Mouse (Mus musculus) lung, embryonic 16.5 days (tissue): Measurements from ENCODE around the gene Plscr1. TPM values are rescaled to one million over a fixed set of nuclear protein-coding genes. Genes with fewer than 3 reads are reported as not detected.

Experiments
- ATAC-seq: fragments of 200-750 bp; cut with Nextera tagmentation; 2 replicates; pipeline ENCODE4 v1.8.0; 2017; ENCODE audit warnings: low read depth, mild to moderate bottlenecking, moderate library complexity
- H3K27ac ChIP-seq: fragments of 300-500 bp; sonication (generic); 2 replicates; pipeline ENCODE4 v1.5.1; 2014; ENCODE audit warnings: mild to moderate bottlenecking, control low read depth, low read length
- H3K27me3 ChIP-seq: fragments of 300-500 bp; sonication (generic); 2 replicates; pipeline ENCODE4 v1.6.1; 2014; ENCODE audit warnings: low read depth, low read length, mixed read lengths; ENCODE audit not compliant: control insufficient read depth, insufficient read depth
- H3K36me3 ChIP-seq: fragments of 300-500 bp; sonication (generic); 2 replicates; pipeline ENCODE4 v1.6.1; 2014; ENCODE audit warnings: low read length; ENCODE audit not compliant: control insufficient read depth, insufficient read depth
- H3K4me1 ChIP-seq: fragments of 300-500 bp; sonication (generic); replicated peaks from 2 replicates; pipeline ENCODE4 v1.6.1; 2014; ENCODE audit warnings: low read length, mixed read lengths; ENCODE audit not compliant: control insufficient read depth, insufficient read depth
- H3K4me2 ChIP-seq: fragments of 300-500 bp; sonication (generic); 2 replicates; pipeline ENCODE4 v1.6.1; 2014; ENCODE audit warnings: low read depth, low read length, control low read depth
- H3K4me3 ChIP-seq: fragments of 300-500 bp; sonication (generic); 2 replicates; pipeline ENCODE4 v1.5.1; 2014; ENCODE audit warnings: mild to moderate bottlenecking, low read length, control low read depth
- H3K9ac ChIP-seq: fragments of 300-500 bp; sonication (generic); 2 replicates; pipeline ENCODE4 v1.6.1; 2014; ENCODE audit warnings: low read length, control low read depth
- H3K9me3 ChIP-seq: fragments of 300-500 bp; sonication (generic); 2 replicates; pipeline ENCODE4 v1.6.1; 2016; ENCODE audit warnings: low read length; ENCODE audit not compliant: control insufficient read depth
- WGBS: fragments of 180-500 bp; shearing (Covaris S2); extraction: QIAGEN DNeasy Blood & Tissue Kit; methylation state at CpG from one replicate; pipeline ENCODE4 v1.1.7; 2014; 5-methylcytosine and 5-hydroxymethylcytosine counted together
- polyA plus RNA-seq: library from polyadenylated mRNA; unstranded; fragments of >200 nt; fragmentation: Nextera tagmentation; extraction: Ambion mirVana; gene quantifications from 2 replicates; pipeline ENCODE4 v1.2.1, GENCODE M21; 2015

Gene Plscr1
- polyA plus RNA-seq, 1 experiment from 2014 or later, result 36.5 TPM

- no peaks in the 10 kb centered on the region for H3K9me3 ChIP-seq
- 35% methylated on average over 3 of the region's 3 CpGs for WGBS
- no peaks in the 10 kb centered on the region for H3K4me1 ChIP-seq
- H3K36me3 ChIP-seq, result no peaks in the 10 kb centered on the region
- H3K9ac ChIP-seq, result no peak overlapping the region
- ATAC-seq, result no peak
- no peaks in the 10 kb centered on the region for H3K27me3 ChIP-seq
- H3K4me2 ChIP-seq, result no peak overlapping the region
- no peak overlapping the region for H3K27ac ChIP-seq
- no peak overlapping the region for H3K4me3 ChIP-seq
Measured at GRCm38 (mm10) chr9:92220151-92220550, 29.4 kb upstream of the Plscr1 start.

- no peaks in the 10 kb centered on the region for H3K9me3 ChIP-seq
- no peaks in the 10 kb centered on the region for H3K4me1 ChIP-seq
- no peaks in the 10 kb centered on the region for H3K36me3 ChIP-seq
- H3K27me3 ChIP-seq, result no peaks in the 10 kb centered on the region
- ATAC-seq, result no peak
- H3K9ac ChIP-seq, result no peak overlapping the region
- H3K4me2 ChIP-seq, result no peak overlapping the region
- H3K4me3 ChIP-seq, result no peak overlapping the region
- H3K27ac ChIP-seq, result no peak overlapping the region
Measured at GRCm38 (mm10) chr9:92221480-92221879, 28.1 kb upstream of the Plscr1 start.

- H3K4me3 ChIP-seq, result no peak overlapping the region
- no peak overlapping the region for H3K27ac ChIP-seq
- no peak overlapping the region for H3K9ac ChIP-seq
- H3K9me3 ChIP-seq, result no peaks in the 10 kb centered on the region
- H3K36me3 ChIP-seq, result no peaks in the 10 kb centered on the region
- H3K4me1 ChIP-seq, result no peaks in the 10 kb centered on the region
- 90% methylated on average over 1 of the region's 1 CpGs for WGBS
- no peak overlapping the region for H3K4me2 ChIP-seq
- ATAC-seq, result no peak
- H3K27me3 ChIP-seq, result no peaks in the 10 kb centered on the region
Measured at GRCm38 (mm10) chr9:92224598-92225231, 24.8 kb upstream of the Plscr1 start.

- Histone ChIP-seq H3K4me1 (no peaks in the 10 kb centered on the region), H3K27ac (no peak overlapping the region), H3K27me3 (no peaks in the 10 kb centered on the region), H3K4me2 (no peak overlapping the region), H3K9me3 (no peaks in the 10 kb centered on the region), H3K9ac (no peak overlapping the region), H3K4me3 (no peak overlapping the region), H3K36me3 (no peaks in the 10 kb centered on the region)
- ATAC-seq, result no peak
- WGBS, result 44% methylated on average over 3 of the region's 3 CpGs
Measured at GRCm38 (mm10) chr9:92226127-92226655, 23.4 kb upstream of the Plscr1 start.

- no peaks in the 10 kb centered on the region for H3K36me3 ChIP-seq
- H3K4me2 ChIP-seq, result no peak overlapping the region
- no peak overlapping the region for H3K4me3 ChIP-seq
- no peaks in the 10 kb centered on the region for H3K9me3 ChIP-seq
- no peak overlapping the region for H3K27ac ChIP-seq
- no peak for ATAC-seq
- 84% methylated on average over 3 of the region's 3 CpGs for WGBS
- no peaks in the 10 kb centered on the region for H3K4me1 ChIP-seq
- no peaks in the 10 kb centered on the region for H3K27me3 ChIP-seq
- H3K9ac ChIP-seq, result no peak overlapping the region
Measured at GRCm38 (mm10) chr9:92226795-92227194, 22.8 kb upstream of the Plscr1 start.

GRCm38 (mm10) chr9:92228867-92229832 lies 20.4 kb upstream of the Plscr1 start:
- H3K4me3 ChIP-seq, result no peak overlapping the region
- no peaks in the 10 kb centered on the region for H3K36me3 ChIP-seq
- H3K27ac ChIP-seq, result no peak overlapping the region; the same call in 1 of the 2 replicates
- no peaks in the 10 kb centered on the region for H3K9me3 ChIP-seq
- H3K4me1 ChIP-seq, result no peaks in the 10 kb centered on the region
- no peaks in the 10 kb centered on the region for H3K27me3 ChIP-seq
- ATAC-seq, result no peak
- H3K4me2 ChIP-seq, result no peak overlapping the region
- no peak overlapping the region for H3K9ac ChIP-seq
- WGBS, result 73% methylated on average over 16 of the region's 16 CpGs

GRCm38 (mm10) chr9:92229833-92230205 lies 19.7 kb upstream of the Plscr1 start:
- H3K4me2 ChIP-seq, result no peak overlapping the region
- no peak overlapping the region for H3K27ac ChIP-seq
- H3K4me3 ChIP-seq, result no peak overlapping the region
- H3K36me3 ChIP-seq, result no peaks in the 10 kb centered on the region
- H3K4me1 ChIP-seq, result no peaks in the 10 kb centered on the region
- no peaks in the 10 kb centered on the region for H3K27me3 ChIP-seq
- ATAC-seq, result no peak
- no peaks in the 10 kb centered on the region for H3K9me3 ChIP-seq
- WGBS, result 32% methylated on average over 2 of the region's 2 CpGs
- H3K9ac ChIP-seq, result no peak overlapping the region

GRCm38 (mm10) chr9:92234901-92235458 lies 14.6 kb upstream of the Plscr1 start:
- no peak overlapping the region for H3K4me3 ChIP-seq
- H3K4me2 ChIP-seq, result no peak overlapping the region
- H3K4me1 ChIP-seq, result no peaks in the 10 kb centered on the region
- H3K27ac ChIP-seq, result no peak overlapping the region
- no peaks in the 10 kb centered on the region for H3K27me3 ChIP-seq
- WGBS, result 77% methylated on average over 11 of the region's 11 CpGs
- no peaks in the 10 kb centered on the region for H3K9me3 ChIP-seq
- no peaks in the 10 kb centered on the region for H3K36me3 ChIP-seq
- H3K9ac ChIP-seq, result no peak overlapping the region
- no peak for ATAC-seq

GRCm38 (mm10) chr9:92248773-92249446 lies 640 bp upstream of the Plscr1 start:
- Histone ChIP-seq H3K9me3 (no peaks in the 10 kb centered on the region), H3K36me3 (no peaks in the 10 kb centered on the region), H3K4me3 (no peak overlapping the region), H3K27ac (no peak overlapping the region), H3K4me2 (no peak overlapping the region), H3K4me1 (peaks cover 6% of the 10 kb centered on the region), H3K9ac (no peak overlapping the region), H3K27me3 (no peaks in the 10 kb centered on the region)
- 68% methylated on average over 7 of the region's 7 CpGs for WGBS
- no peak for ATAC-seq
